Mouse (Mus musculus) heart, postnatal 10 days (tissue): ENCODE results near the gene Phf21a. TPM values are rescaled to one million over a fixed set of nuclear protein-coding genes. Genes with fewer than 3 reads are reported as not detected.

Experiments used
- DNase-seq, 2 experiments: peaks; one replicate each; pipeline ENCODE4 v3.0.0; 2021
- intact Hi-C: fragments of 180-260 bp; cut with DNase I; formaldehyde crosslinking; loops from one replicate; pipeline ENCODE4 v1.15.1; 2025
- total RNA-seq, 2 experiments: library from RNA; stranded (reverse); gene quantifications; 2 replicates each; pipeline ENCODE4 v1.2.3; 2021

Phf21a gene
- 10 to 100 TPM; 31.3 to 42.1 TPM for total RNA-seq

- intact Hi-C loops, result no loop called here
- no peak for DNase-seq
Observed at GRCm38 (mm10) chr2:92092817-92093216, at the start of gene Phf21a. Gene Phf21a, plus strand, starts transcription at chr2:92093117.

GRCm38 (mm10) chr2:92043285-92043684 is 49.6 kb upstream of the Phf21a start:
- intact Hi-C loops, result no loop called here
- DNase-seq, result no peak

- DNase-seq, result no peak
- intact Hi-C loops, result no loop called here
Observed at GRCm38 (mm10) chr2:92047601-92048000, 45.3 kb upstream of the Phf21a start.

GRCm38 (mm10) chr2:92048034-92048690 is 44.8 kb upstream of the Phf21a start:
- intact Hi-C loops, result no loop called here

GRCm38 (mm10) chr2:92052188-92052587 is 40.7 kb upstream of the Phf21a start:
- DNase-seq, result no peak
- intact Hi-C loops, result no loop called here

More at GRCm38 (mm10) chr2:92048034-92048690, 44.8 kb upstream of the Phf21a start:
- no peak for DNase-seq

- no peak for DNase-seq
- intact Hi-C loops, result no loop called here
Observed at GRCm38 (mm10) chr2:92052754-92053153, 40.2 kb upstream of the Phf21a start.

- intact Hi-C loops, result loop anchor here (5.0 kb wide), 1 partner anchor 128 kb away; the partner anchor contains the start of gene Chrm4
- DNase-seq, result peak; percentile 94
Observed at GRCm38 (mm10) chr2:92055101-92055813, 37.7 kb upstream of the Phf21a start.

GRCm38 (mm10) chr2:92055831-92056236 is 37.1 kb upstream of the Phf21a start:
- intact Hi-C loops, result loop anchor here (5.0 kb wide), 1 partner anchor 129 kb away; the partner anchor contains the start of gene Chrm4
- peak; percentile 76 to 82 for DNase-seq

- intact Hi-C loops, result loop anchor here (5.0 kb wide), 1 partner anchor 129 kb away; the partner anchor contains the start of gene Chrm4
- DNase-seq, result no peak
Observed at GRCm38 (mm10) chr2:92056760-92057159, 36.2 kb upstream of the Phf21a start.

GRCm38 (mm10) chr2:92058469-92058868 is 34.4 kb upstream of the Phf21a start:
- peak; percentile 95 to 97 for DNase-seq
- intact Hi-C loops, result loop anchor here (1.0 to 5.0 kb wide), 6 partner anchors 34 to 131 kb away; partner anchors contain the start of genes Chrm4 and Creb3l1

GRCm38 (mm10) chr2:92058936-92059335 is 34.0 kb upstream of the Phf21a start:
- intact Hi-C loops, result loop anchor here (1.0 to 5.0 kb wide), 6 partner anchors 34 to 132 kb away; partner anchors contain the start of genes Chrm4 and Creb3l1
- no peak for DNase-seq

- peak; percentile 71 to 72 for DNase-seq
- intact Hi-C loops, result loop anchor here (2.0 to 10.0 kb wide), 4 partner anchors 35 to 275 kb away; partner anchors contain the start of genes Chrm4 and Creb3l1
Observed at GRCm38 (mm10) chr2:92059481-92060220, 33.3 kb upstream of the Phf21a start.

- DNase-seq, result no peak
- intact Hi-C loops, result loop anchor here (10.0 kb wide), 1 partner anchor 275 kb away; no protein-coding TSS in a partner anchor
Observed at GRCm38 (mm10) chr2:92060291-92060690, 32.6 kb upstream of the Phf21a start.

- DNase-seq, result no peak
- intact Hi-C loops, result loop anchor here (10.0 kb wide), 1 partner anchor 273 kb away; no protein-coding TSS in a partner anchor
Observed at GRCm38 (mm10) chr2:92061337-92061736, 31.6 kb upstream of the Phf21a start.

- DNase-seq, result no peak
- intact Hi-C loops, result loop anchor here (10.0 kb wide), 1 partner anchor 272 kb away; no protein-coding TSS in a partner anchor
Observed at GRCm38 (mm10) chr2:92063106-92063505, 29.8 kb upstream of the Phf21a start.

GRCm38 (mm10) chr2:92065269-92065888 is 27.5 kb upstream of the Phf21a start:
- no peak for DNase-seq
- intact Hi-C loops, result loop anchor here (10.0 kb wide), 1 partner anchor 269 kb away; no protein-coding TSS in a partner anchor

GRCm38 (mm10) chr2:92065938-92066337 is 27.0 kb upstream of the Phf21a start:
- no peak for DNase-seq
- intact Hi-C loops, result loop anchor here (10.0 kb wide), 1 partner anchor 269 kb away; no protein-coding TSS in a partner anchor

GRCm38 (mm10) chr2:92066899-92067298 is 26.0 kb upstream of the Phf21a start:
- intact Hi-C loops, result loop anchor here (10.0 kb wide), 1 partner anchor 268 kb away; no protein-coding TSS in a partner anchor
- no peak for DNase-seq

GRCm38 (mm10) chr2:92067600-92067999 is 25.3 kb upstream of the Phf21a start:
- intact Hi-C loops, result loop anchor here (10.0 kb wide), 1 partner anchor 267 kb away; no protein-coding TSS in a partner anchor
- DNase-seq, result no peak

GRCm38 (mm10) chr2:92069630-92070029 is 23.3 kb upstream of the Phf21a start:
- no peak for DNase-seq
- intact Hi-C loops, result loop anchor here (10.0 kb wide), 1 partner anchor 265 kb away; no protein-coding TSS in a partner anchor
